Mouse (Mus musculus) neutrophil, adult 83 days (primary cell): ENCODE data around the gene Zfp936. TPM values are rescaled to one million over a fixed set of nuclear protein-coding genes. Genes with fewer than 3 reads are reported as not detected.

Experiments used
- total RNA-seq, 2 experiments: library from RNA; stranded (reverse); gene quantifications; one replicate each; pipeline ENCODE4 v1.2.4; 2023

Gene Zfp936
- not detected for total RNA-seq

GRCm38 (mm10) chr7:43113929-43114328, at the start of gene Zfp936:
Gene Zfp936 (plus strand): TSS chr7:43114229.

Other genes starting within 250 kb of the Zfp936 start
- gene Gm2381, start 247.0 kb upstream of the Zfp936 start, total RNA-seq = not detected
- gene Vmn2r63, start 180.4 kb upstream of the Zfp936 start, total RNA-seq = not detected
- not detected for gene Gm9268, start 95.5 kb upstream of the Zfp936 start, total RNA-seq
- gene Zfp715, start 199.1 kb downstream of the Zfp936 start, total RNA-seq = 10 to 100 TPM; 15.7 to 23.0 TPM
- 10 to 100 TPM in 1 of 2 experiments, 1 to 10 TPM in 1; 8.4 to 10.2 TPM for gene Siglecf, start 237.1 kb downstream of the Zfp936 start, total RNA-seq